Mouse (Mus musculus) right cerebral cortex, postnatal 14 days (tissue): Measurements from ENCODE around the gene Bicdl1.
"Not testable (repeated sequence)": the region's sequence is repeated elsewhere in the genome, so short reads cannot be mapped to it uniquely, and the experiment has no call there.

Experiments
- DNase-seq: peaks from one replicate; pipeline ENCODE4 v3.0.0; 2022

Bicdl1 gene

DNA sequence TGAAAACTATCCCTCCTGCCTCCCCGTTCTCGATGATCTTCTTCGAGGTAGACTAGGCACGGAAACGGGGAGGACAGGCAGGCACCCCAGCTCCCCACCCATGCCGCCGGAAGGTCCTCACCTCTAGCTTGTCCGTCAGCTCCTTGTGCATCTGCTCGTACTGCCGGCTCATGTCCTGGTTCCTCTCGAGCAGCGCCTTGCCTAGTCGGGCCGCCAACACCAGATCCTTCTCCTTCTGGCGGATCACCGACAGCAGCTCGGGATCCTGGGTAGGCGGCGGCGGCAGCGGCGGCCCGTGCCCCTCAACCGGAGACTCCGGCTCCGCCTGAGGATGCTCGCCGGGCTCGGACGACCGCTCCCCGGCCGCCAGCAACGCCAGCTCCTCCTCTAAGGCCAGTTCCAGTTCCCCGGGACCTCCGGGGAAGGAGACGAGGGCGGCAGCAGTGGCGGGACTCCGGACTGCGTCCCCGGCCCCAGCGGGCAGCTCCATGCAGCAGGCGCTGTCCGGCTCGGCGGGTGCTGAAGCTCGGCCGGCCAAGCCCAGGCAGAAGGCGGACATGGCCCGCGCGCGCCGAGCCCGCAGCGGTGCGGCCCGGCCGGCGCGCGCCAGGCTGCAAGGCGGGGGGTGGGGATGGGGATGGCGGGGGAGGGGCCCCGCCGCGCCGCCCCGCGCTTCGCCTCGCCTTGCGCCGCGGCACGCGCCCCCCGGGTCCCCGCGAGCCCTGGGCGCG, at the start of gene Bicdl1:
Bicdl1 (minus strand) TSS at position 621 of the 731 bp plus-strand sequence.
- peak; percentile 71 for DNase-seq

DNA sequence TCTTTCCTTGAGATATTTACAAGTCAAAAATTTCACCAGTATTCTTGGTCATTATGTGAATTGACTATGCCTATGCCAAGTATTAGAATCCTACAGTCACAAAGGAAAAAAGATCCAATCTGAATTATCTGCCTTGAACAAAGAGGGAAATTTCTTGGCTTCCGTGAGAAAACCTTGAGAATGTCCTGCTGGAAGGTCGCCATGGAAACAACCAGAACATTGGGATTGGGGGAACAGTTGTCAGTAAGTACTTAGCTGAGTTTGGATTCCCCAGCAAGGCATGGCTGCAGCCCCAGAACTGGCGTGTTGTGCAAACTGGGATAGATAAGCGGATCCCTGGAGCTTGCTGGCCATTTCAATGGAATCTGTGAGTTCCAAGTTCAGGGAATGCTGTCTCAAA, 45.5 kb upstream of the Bicdl1 start:
- no peak for DNase-seq

DNA sequence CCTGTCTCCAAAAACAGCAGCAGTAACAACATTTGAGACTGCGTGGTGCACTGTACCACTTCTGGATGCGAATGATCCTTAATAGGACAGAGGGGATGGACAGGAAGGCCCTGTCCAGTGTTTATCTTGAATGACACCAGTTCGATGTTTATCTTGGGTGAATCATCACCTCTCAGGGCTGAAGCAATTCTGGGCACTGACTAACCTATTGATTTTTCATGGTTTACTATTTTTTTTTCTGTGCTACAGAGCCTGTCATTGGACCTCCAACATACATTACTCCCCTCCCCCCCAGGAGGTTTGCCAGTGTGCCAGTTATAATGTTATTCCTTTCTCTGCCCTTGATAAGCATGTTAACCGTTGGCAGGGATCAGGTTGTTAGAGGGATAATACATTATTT, 43.9 kb upstream of the Bicdl1 start:
- DNase-seq, result no peak

DNA sequence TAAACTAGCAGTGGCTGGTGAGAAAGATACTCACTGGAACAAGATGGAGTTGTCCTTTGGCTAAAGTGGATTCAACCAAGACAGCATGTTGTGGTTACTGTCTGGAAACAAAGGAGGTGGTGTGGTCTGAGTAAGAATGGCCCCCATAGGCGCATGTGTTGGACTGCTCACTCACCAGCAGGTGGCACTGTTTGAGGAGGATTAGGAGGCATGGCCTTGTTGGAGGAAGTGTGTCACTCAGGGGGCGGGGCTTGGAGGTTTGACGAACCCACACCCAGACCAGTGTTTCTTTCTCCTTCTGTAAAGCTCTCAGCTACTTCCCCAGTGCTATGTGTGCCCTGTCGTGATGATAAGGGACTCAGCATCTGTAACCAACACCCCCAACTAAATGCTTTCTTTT, 38.6 kb upstream of the Bicdl1 start:
- no peak for DNase-seq

DNA sequence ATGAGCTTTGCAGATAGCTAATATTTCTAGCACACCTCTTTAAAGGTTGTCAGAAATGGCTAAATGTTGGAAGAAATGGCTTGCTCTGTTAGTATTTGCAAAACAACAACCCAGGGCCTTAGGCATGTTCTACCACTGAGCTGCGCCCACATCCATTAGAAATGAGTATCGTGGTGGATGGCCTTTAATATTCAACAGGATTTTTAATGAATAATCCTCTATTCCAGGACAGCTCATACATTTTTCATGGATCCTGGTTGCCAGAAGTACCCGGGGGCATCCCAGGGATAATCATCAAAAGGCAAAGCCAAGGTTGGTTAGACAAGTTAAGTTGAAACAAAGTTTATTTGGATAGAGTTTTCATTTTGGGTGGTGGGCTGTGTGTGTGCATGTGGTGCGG, 37.7 kb upstream of the Bicdl1 start:
- DNase-seq, result no peak

DNA sequence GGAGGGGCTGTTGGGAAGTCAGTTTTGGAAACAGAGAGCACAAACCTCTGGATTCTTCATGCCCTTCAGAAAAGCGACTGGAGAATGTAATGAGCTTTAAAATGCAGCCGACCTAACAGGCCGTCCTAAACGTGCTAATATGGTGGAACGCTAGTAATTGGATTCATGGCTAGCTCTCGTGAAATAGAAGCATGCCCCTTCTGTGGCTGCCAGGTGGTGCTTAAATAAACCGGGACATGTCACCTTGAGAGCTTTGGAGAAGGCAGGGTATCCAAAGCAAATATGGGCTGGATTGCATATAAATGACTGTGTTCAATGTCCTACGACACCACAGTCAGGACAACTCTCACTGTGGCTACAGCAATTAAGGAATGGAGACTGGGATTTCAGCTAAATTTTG, 35.4 kb upstream of the Bicdl1 start:
- no peak for DNase-seq

DNA sequence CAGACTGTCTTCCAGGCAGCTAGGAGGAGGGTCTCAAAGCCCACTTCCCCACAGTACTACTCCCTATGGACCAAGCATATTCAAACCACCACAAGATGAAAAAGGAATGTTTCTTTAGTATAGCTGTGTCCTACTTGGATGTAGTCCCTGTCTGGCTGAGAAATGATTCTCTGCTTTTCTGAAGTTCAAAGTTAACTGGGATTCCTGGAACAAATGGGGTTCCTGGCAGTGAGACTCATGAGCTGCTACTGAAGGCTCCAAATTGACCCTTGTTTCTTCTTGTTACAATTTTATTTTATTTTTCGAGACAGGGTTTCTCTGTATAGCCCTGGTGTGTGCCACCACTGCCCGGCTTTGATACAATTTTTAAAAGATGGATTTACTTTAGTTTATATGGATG, 32.6 kb upstream of the Bicdl1 start:
- no peak for DNase-seq

DNA sequence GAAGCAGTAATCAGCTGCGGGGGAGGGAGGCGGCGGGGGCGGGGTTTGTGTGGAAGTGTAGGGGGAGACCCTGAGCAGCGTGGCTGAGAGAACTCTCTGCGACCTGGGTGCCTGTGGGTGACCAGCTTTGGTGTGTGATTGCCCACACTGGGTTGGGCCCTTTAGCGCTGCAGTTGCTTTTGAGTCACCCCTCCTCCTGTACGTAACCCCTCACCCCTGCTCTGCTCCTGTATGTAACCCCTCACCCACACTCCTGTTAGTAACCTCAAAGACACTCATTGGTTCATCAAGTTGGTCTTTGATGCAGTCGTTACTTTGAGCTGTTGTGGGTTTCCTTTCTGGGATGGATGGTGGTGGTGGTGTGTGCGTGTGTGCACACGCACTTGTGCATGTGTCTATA, 29.5 kb upstream of the Bicdl1 start:
- DNase-seq, result no peak

DNA sequence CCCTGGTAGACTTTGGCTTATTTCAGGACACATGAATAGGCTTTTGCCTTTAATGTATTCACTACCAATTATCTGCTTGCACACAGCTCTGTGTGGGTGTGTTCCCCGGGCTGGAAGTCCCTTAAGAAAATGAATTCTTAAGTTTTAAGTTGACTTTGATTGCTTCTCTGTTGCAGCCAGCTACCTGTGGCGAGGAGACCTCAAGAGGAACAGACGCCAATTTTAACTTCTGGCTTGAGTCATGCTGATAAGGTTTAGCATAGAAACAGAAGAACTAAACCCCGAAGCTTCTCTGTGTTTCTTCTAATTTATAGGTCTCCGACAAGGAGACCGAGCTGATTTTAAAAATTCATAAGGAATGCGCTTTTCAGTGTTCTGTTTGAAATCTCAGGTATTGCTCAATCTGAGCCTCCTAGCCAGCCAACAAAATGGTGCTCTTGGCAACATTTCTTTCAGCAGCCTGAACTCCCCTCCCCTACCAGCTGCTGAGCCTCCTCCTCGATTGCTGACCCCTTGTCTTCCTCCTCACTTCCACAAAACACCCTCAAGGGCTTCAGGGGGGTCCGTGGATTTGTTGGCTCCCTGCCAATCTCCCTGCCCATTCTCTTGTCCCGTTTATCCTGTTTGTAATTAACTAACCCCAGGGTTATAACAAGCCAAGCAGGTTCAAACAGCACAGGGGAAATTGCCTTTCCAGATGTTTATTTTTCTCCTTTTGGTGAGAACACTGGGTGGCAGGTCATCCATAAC, 27.2 kb upstream of the Bicdl1 start:
- no peak for DNase-seq

DNA sequence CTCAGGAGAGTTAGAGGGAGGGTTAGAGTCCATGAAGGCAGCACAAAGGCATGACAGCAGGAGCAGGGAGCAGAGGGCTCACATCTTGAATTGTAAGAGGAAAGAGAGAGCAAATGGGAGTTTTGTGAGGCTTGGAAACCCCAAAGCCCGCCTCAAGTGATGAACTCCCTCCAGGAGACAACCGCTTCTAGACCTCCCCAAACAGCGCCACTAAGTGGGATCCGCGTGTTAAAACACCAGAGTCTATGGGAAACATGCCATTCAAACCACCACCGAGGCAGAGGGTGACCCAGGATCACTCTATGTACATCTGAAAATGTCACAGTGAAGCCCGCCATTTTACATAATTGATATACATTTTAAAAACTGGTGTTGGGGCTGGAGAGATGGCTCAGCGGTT, 26.1 kb upstream of the Bicdl1 start:
- no peak for DNase-seq

DNA sequence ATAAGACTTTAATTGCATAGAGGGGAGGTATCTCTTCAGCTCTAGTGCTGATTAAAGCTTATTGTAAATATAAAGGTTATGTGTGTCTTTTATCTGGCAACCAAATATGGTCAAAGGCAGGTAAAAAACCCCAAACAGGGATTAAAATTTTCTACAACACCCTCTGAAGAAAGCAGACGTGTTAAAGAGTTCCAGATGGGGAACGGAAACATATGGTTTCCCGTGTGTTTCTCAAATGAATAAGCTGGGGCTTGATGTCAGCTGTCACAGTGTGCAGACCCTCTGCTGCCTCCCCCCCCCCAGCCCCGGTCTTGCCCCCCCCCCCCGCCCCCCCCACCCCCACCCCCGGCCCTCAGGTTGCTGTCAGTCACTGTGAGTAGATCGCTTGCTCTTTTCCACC, 24.1 kb upstream of the Bicdl1 start:
- DNase-seq, result no peak

DNA sequence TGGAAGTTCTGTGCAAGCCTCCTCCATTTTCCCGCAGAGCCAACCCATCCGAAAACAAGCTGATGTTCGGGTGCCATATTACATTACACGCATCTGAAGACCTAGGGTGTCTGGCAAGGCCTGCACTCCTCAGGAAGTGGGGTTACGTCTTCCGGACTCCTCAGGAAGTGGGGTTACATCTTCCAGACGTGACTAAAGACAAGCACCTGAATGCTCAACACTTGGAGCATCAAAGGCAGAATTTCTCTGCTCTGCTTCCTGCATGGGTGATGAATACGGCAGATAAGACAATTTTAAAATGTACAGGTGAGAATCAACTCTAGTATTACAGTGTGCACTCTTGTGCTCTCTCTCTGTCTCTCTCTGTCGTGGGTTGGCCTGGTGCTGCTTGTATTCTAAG, 23.4 kb upstream of the Bicdl1 start:
- DNase-seq, result no peak

DNA sequence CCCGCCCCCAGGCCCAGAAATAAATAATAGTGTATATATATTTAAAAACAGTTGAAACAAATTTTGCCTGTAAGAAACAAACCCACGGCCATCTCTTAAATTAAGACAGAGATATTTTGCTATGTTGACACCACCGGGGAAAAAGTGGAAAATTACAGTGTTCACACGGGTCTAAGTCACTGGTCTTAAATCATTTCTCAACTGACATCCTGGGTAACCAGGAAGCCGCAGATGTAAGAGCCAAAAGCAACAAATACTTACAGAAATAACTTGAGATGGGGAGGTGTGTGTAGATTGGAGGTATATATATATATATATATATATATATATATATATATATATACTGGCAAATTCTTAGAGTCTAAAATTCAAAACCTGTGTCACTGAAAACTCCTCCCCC, 21.5 kb upstream of the Bicdl1 start:
- no peak for DNase-seq

DNA sequence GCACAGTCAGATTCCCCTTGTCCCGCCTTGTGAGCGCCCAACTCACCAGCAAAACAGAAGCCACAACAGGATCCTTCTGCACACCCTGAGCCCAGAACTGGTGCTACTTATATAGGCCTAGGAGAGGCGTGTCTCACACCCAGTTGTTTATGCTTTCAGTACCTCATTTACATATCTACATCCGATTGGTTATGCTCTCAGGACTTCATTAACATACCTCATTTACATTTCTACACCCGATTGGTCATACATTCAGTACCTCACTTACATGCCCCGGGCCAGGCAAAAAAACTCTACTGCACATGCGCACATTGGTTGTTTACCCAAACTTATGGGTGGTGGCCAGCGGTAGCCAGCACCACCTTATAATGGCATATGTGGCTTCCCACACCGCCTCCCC, 20.5 kb upstream of the Bicdl1 start:
- not testable (repeated sequence) for DNase-seq

DNA sequence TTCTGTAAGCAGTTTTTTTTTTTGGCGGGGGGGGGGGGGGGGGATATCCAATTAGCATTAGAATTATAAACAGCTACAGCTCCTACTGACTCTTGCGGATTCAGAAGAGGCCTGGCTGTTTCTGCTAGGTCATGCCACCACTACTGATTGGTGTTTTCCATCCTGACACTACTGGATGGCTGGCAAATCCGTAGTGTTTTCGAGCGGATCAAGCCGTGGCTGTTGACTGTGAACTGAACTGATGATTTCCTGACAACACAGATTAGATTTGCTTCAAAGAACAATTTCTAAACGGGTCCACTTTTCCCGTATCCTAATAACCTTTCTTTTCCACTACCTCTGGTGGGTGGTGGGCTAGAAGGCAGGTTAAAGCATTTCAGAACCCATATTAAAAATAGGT, 16.9 kb upstream of the Bicdl1 start:
- no peak for DNase-seq

DNA sequence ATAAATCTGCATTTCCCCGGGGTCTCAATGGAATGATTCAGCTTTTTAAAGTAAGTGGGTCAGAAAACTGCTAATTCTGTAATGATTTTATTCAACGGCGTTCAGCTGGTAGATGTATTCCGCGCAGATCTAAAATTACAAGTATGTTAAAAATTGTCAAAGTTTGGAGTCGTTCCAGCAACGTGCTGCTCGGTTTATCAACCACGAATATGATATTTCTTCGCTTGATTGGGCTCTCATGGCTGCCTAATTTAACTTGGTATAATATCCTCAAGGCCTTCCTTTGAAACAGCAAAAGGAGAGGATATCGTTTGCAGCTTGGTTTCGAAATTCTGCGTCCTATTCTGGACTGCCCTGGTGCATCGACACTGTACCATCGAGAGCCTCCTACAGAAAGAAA, 13.9 kb upstream of the Bicdl1 start:
- no peak for DNase-seq

DNA sequence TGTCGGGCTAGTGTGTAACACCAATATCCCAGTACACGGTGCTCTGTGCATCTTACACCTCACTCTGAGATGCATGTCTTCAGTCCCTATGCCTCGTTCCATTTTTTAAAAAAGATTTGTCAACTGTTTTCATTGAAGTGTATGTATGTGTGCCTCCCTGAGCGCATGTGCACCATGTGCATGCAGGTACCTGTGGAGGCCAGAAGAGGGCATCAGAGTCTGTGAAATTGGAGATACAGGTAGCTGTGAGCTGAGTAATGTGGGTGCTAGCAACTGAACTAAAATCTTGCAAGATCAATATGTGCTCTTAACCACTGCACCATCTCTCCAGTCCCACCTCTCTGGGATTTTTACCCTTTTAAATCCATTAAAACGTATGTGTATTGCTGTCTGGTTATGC, 6.6 kb upstream of the Bicdl1 start:
- no peak for DNase-seq

DNA sequence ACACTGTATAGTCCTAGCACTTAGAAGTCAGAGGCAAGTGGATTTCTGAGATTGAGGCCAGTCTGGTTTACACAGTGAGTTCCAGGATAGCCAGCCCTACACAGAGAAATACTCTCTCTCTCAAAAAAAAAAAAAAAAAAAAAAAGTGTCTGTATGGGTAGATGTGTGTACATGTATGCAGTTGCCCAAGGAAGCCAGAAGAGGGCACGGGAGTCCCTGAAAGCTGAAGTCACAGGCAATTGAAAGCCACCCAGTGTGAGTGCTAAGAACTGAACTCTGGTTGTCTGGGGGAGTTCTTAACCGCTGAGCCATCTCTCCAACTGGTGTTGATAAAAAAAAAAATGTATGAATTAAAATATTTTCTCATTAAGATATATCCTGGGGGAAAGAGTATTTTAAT, 3.1 kb upstream of the Bicdl1 start:
- DNase-seq, result no peak

DNA sequence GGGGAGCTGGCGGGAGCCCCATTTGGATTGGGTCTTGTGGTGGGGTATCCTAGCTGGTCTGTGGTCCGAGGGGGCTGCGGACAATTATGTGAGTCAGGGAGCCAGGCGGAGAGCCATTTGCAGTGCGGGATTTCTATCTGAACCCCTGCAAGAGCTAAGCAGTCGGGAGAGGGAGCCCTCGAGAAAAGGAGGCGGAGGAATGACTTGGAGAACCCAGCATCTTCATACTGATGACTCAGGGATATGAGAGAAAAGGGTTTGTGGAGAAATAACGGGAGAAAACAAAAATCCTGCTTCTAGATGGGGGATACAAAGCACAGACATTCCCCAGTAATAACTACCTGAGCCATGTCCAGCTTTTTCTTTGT, 1.4 kb upstream of the Bicdl1 start:
- DNase-seq, result peak; percentile 78

DNA sequence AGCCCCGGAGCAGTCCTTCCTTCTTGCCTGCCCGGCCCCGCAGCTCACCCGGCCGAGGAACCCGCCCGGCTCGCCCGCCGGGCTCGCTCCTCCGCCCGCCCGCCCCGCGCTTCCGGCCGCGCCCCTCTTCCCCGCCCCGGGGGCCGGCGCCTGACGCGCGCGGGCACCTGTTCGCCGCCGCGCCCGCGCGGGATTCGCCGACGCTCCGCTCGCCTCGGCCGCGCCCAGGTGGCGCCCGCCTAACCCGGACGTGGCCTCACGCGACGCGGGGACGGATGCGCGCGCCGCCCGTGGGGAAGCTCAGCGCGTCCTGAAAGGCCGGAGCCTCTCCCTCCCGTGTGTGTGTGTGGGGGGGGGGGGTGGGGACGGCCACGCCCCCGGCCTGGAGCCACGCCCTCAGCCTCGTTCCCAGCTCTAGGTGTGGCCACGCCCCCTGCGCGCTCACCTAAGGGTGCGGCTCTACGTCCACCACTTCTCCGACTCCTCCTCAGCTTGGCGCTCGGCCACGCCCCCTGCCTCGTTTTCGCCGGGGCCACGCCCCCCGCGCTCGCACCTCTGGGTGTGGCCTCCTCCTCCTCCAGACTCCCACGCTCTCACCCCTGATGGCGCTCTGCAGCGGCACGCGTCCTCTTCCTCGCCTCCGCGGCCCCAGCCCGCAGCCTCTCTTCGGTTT, 891 bp upstream of the Bicdl1 start:
- DNase-seq, result peak; percentile 96

DNA sequence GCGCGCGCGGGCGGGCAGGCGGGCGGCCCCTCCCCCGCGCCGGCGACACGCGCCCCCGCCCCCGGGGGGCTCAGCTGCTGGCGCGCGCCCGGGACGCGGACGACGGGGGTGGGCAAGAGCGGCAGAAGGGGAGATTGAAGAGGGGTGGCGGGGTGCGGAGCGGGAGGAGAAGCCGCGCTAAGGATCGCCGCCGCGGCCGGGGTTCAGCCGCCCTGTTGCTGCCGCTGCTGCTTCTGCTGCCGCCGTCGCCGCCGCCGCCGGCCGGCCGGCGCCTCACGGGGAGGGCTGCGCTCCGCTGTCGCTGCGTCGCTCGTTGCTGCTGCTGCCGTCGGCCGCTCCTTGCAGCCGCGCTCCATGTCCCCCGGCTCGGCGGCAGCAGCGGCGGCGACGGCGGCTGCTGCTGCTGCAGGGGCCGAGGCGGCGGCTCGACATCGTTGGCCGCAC, 333 bp upstream of the Bicdl1 start:
- DNase-seq, result peak; percentile 37

DNA sequence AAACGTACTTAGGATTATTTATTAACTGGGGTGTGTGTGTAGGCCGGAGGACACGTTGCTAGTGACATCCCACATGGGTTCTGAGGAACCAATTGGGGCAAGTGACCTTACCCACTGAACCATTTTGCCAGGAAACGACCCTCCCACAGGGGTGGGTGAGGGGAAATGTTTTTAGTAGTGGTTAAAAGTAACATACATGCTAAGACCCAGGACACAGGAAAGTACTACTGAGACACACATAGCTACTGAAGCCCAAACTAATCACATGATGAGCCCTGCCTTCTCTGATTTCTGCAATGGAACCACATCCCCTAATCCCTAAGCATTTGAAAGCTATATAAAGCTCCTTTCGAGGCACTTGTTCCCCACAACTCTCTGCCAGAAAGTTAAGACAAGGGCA, 1.1 kb downstream of the Bicdl1 start:
- no peak for DNase-seq

DNA sequence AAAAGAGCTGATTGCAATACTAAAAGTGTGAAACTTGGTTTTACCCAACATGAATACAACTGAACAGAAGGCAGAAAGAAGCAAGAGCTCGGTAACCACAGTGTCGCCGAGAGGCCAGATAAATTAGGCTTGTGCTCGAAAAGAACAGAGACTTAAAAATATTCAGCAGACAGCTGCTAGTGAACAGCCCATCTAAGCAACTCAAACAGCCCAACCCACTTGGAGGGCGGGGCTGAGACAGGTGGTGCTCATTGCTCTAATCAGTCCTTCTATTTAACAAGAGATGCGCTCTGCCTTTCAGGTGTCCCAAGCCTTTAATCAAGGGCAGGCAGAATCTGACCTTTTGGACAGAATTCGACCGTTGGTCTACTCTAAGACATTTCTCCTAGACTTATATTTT, 4.8 kb downstream of the Bicdl1 start:
- DNase-seq, result no peak

DNA sequence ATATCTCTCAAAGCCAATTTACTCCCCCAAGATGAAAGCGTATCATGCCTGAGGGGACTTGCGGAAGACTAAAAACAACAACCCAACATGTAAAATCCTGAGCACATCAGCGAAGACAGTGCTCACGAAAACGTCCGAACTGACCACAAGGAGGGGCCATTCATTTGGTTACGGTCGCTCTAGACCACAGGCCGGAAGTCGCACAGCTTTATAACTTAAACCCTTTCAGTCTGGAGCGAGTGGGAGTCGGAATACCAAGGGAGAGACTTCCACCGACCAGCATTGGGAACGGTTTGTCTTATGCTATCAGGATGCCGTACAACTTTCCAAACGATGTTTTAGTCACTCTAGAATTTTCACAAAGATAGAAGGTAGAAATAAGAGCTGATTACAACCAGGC, 5.4 kb downstream of the Bicdl1 start:
- no peak for DNase-seq
